Mouse (Mus musculus) ES-Bruce4 (cell line): Measurements from ENCODE around the gene Abhd14a. TPM values are rescaled to one million over a fixed set of nuclear protein-coding genes. Genes with fewer than 3 reads are reported as not detected.
A peak's percentile ranks its signal among the peaks of the same experiment; 100 is the strongest.

Experiments used
- H3K27ac ChIP-seq: 2 replicates; pipeline ENCODE4 v1.5.1; 2012; ENCODE audit warnings: low read length, inconsistent platforms; ENCODE audit not compliant: insufficient read depth
- H3K27me3 ChIP-seq: 2 replicates; pipeline ENCODE4 v1.6.1; 2012; ENCODE audit warnings: mild to moderate bottlenecking, low read length, inconsistent platforms; ENCODE audit not compliant: control insufficient read depth, poor library complexity, insufficient read depth, severe bottlenecking
- H3K36me3 ChIP-seq: 2 replicates; pipeline ENCODE4 v1.6.1; 2012; ENCODE audit warnings: inconsistent platforms, mild to moderate bottlenecking, low read length, moderate library complexity; ENCODE audit not compliant: control insufficient read depth, poor library complexity, insufficient read depth, severe bottlenecking
- H3K4me1 ChIP-seq: one replicate; pipeline ENCODE4 v1.8.1; 2011; ENCODE audit warnings: low read length; ENCODE audit not compliant: control insufficient read depth, insufficient read depth
- H3K4me3 ChIP-seq: 2 replicates; pipeline ENCODE4 v1.5.1; 2011; ENCODE audit warnings: low read depth, mild to moderate bottlenecking, low read length
- H3K9ac ChIP-seq: 2 replicates; pipeline ENCODE4 v1.6.1; 2012; ENCODE audit warnings: low read depth, mild to moderate bottlenecking, inconsistent platforms; ENCODE audit not compliant: poor library complexity, severe bottlenecking
- H3K9me3 ChIP-seq: replicated peaks from 2 replicates; pipeline ENCODE4 v1.6.1; 2012; ENCODE audit warnings: mild to moderate bottlenecking, low read length, inconsistent platforms; ENCODE audit not compliant: control insufficient read depth, poor library complexity, insufficient read depth, severe bottlenecking
- CTCF ChIP-seq: IDR thresholded peaks from one replicate; pipeline ENCODE4 v1.8.1; 2011; ENCODE audit warnings: low read depth, low read length
- EP300 ChIP-seq: IDR thresholded peaks from 2 replicates; pipeline ENCODE4 v1.6.1; 2011; ENCODE audit warnings: low read depth, low read length; ENCODE audit not compliant: insufficient read depth
- POLR2A ChIP-seq: IDR thresholded peaks from one replicate; pipeline ENCODE4 v1.8.1; 2011; ENCODE audit warnings: low read length; ENCODE audit not compliant: insufficient read depth
- polyA plus RNA-seq: library from polyadenylated mRNA; stranded (reverse); fragments of >200 nt; gene quantifications from 2 replicates; pipeline ENCODE4 v1.2.4, GENCODE M21; 2011; ENCODE audit warnings: low read depth; ENCODE audit not compliant: missing spikeins, insufficient read depth, insufficient read length

Gene Abhd14a
- polyA plus RNA-seq, 1 experiment: 35.5 TPM

DNA sequence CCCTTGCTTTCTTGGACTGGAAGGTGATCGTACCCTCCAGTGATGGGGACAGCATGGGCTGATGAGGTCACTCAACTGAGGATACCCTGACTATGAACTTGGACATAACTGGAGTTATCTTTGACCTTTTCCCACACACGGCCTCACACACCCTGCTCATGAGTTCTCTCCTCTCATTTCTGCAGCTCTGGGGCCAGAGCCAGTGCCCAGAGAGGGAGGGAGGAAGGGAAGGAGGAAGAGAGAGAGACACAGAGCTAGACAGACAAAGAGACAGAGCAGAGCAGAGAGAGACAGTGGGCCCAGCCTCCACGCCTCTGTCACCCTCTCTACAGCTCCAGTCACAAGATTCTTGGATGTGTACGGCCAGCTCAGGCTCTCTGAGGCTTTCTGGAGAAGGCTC, 24.8 kb upstream of the Abhd14a start:
- Histone ChIP-seq H3K4me1 (peaks cover 2% of the 10 kb centered on the region), H3K4me3 (no peak overlapping the region), H3K27me3 (no peaks in the 10 kb centered on the region), H3K36me3 (no peaks in the 10 kb centered on the region), H3K9me3 (no peaks in the 10 kb centered on the region), H3K27ac (no peak overlapping the region), H3K9ac (no peak overlapping the region)
- TF ChIP-seq EP300: no peak
- TF ChIP-seq POLR2A: no peak
- no peak for TF ChIP-seq CTCF

DNA sequence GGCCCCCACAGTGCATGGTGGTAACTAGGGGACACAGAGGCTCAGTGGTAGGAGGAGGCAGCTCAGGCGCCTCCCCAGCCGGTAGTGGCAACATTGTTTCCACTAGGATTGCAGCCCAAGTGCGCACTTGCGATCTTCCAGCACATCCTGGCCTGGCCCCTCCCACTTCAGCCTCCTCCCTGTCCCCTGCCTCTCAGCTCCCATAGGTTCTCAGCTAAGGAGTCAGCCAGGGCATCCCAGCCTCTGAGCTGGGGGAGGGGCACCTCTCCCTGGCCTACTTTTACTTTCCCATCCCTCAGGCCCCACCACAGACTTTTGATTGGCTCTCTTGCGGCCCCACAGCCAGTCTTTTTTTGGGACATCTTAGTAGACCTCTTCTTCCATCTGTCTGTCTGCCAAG, 24.4 kb upstream of the Abhd14a start:
- no peaks in the 10 kb centered on the region for H3K9me3 ChIP-seq

DNA sequence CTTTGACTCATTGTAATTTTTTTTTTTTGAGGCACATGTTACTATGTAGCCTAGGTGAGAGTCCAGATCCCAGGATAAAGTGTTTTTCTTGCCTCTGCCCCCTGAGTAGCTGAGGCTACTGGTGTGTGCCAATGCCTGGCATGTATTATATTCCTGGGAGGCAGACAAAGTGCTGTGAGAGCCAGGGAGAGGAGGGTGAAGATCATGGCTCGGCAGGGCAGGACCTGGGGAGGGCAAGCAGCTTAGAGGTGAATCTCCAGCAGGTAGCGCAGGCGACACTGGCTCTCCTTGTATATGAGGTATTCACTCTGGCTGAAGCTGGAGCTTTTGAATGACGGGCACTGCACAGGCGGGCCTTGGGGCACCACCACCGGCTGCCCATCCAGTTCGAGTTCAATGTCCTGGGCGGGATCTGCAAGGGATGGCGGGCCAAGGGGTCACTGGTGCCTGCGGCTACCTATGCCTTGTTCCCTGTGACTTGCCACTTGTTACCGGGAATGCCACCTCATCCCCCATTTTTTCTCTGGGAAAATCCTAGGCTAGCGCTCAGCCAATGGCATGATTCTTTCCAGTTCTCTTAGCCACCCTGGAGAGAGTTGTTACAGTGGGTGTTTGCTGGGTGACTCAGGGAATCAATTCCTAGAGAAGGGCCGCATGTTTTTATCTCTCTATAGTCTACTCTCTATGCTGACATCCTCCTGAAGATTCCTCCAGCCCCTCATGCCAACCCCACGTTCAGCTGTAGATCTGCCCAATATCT, 23.7 kb upstream of the Abhd14a start:
- Histone ChIP-seq H3K36me3 (no peaks in the 10 kb centered on the region), H3K4me3 (peak overlapping the region; percentile 46), H3K27ac (no peak overlapping the region), H3K9me3 (no peaks in the 10 kb centered on the region), H3K9ac (no peak overlapping the region), H3K27me3 (no peaks in the 10 kb centered on the region), H3K4me1 (peaks cover 2% of the 10 kb centered on the region)
- TF ChIP-seq CTCF (no peak), EP300 (no peak), POLR2A (no peak)

More for the DNA sequence above, 24.4 kb upstream of the Abhd14a start:
- Histone ChIP-seq H3K27me3 (no peaks in the 10 kb centered on the region), H3K9ac (no peak overlapping the region), H3K4me1 (peaks cover 2% of the 10 kb centered on the region), H3K4me3 (peak overlapping the region; percentile 46), H3K36me3 (no peaks in the 10 kb centered on the region), H3K27ac (no peak overlapping the region)
- TF ChIP-seq CTCF (no peak), POLR2A (peak; percentile 20)

DNA sequence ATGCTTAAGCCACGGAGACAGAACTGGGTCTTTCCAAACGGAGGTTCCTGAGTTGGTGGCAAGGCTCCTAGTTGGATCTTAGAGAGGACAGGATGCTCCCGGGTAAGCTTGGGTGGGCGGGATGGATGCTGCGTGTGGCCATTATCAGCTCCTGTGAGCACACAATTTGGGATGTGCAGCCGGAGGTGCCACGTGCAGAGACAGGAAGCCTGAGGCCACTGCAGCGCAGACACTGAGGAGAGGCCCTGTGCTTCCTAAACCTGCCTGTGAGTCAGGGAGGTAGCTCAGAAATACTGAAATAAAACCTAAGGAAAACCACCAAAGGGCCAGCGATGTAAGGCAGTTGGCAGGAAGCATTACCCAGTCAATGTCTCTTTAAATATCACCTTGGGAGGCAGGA, 22.3 kb upstream of the Abhd14a start:
- Histone ChIP-seq H3K9ac (no peak overlapping the region), H3K36me3 (no peaks in the 10 kb centered on the region), H3K27me3 (no peaks in the 10 kb centered on the region), H3K4me3 (no peak overlapping the region), H3K9me3 (no peaks in the 10 kb centered on the region), H3K27ac (no peak overlapping the region), H3K4me1 (peaks cover 2% of the 10 kb centered on the region)
- TF ChIP-seq CTCF (no peak), POLR2A (no peak), EP300 (no peak)

DNA sequence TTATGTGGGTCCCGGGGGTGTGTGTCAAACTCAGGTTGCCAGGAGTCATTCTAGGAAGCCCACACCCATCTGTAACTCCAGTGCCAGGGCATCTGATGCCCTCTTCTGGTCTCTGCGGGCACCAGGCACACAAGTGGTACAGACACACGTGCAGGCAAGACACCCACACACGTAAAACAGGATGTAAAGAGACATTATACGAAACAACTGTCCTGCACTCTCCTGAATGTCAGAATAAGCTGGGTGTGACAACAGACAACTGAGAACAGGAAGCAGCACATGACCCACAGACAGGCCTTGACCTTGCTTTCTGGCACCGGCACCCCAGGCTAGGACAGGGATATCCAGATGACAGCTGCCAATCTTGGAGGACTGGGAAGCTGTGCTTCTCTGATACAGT, 21.8 kb upstream of the Abhd14a start:
- Histone ChIP-seq H3K9me3 (no peaks in the 10 kb centered on the region), H3K4me3 (no peak overlapping the region), H3K27me3 (no peaks in the 10 kb centered on the region), H3K27ac (no peak overlapping the region), H3K36me3 (no peaks in the 10 kb centered on the region), H3K9ac (no peak overlapping the region), H3K4me1 (peaks cover 1% of the 10 kb centered on the region)
- TF ChIP-seq CTCF: peak; percentile 19
- no peak for TF ChIP-seq EP300

DNA sequence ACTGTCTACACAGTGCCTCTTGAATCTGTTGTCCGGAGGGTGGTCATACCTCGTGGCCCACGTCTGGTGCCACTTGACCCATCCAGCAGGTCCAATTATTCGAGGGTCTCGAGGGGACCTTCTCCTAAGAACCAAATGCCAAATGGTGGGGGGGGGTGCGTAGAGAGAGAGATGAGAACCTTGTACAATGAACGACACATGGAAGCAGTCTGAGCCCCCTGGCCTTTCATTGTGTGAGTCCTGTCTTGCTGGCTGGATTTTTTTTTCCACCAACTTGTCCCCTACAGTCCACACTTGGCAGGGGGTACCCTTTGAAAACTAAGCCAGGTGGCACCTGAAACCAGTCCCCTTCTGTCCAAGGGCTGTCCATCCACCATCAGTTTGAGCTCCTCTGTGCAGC, 20.3 kb upstream of the Abhd14a start:
- Histone ChIP-seq H3K9me3 (no peaks in the 10 kb centered on the region), H3K27me3 (no peaks in the 10 kb centered on the region), H3K9ac (no peak overlapping the region), H3K27ac (no peak overlapping the region), H3K4me3 (no peak overlapping the region), H3K36me3 (no peaks in the 10 kb centered on the region), H3K4me1 (no peaks in the 10 kb centered on the region)
- no peak for TF ChIP-seq EP300
- no peak for TF ChIP-seq POLR2A
- TF ChIP-seq CTCF: no peak
